Mouse (Mus musculus): Measurements from ENCODE around the gene Tmem248.

- TF ChIP-seq CTCF (IDR thresholded peaks at IDR 0.05; ENCODE audit: extremely low read depth, insufficient read length, insufficient replicate concordance, low read depth, low read length) (no peak), POLR2A (IDR thresholded peaks at IDR 0.05; ENCODE audit: low read depth, low read length) (peak; percentile 45)
Measured at GRCm38 (mm10) chr5:130256678-130257271, 39.9 kb downstream of the Tmem248 start.
